Mouse (Mus musculus): ENCODE data around the gene Fnbp1. TPM values are rescaled to one million over a fixed set of nuclear protein-coding genes. Genes with fewer than 3 reads are reported as not detected.
A peak's percentile ranks its signal among the peaks of the same experiment; 100 is the strongest.

Gene Fnbp1
- total RNA-seq, 2 experiments from 2014 or later = 86.5 to 94.8 TPM

DNA sequence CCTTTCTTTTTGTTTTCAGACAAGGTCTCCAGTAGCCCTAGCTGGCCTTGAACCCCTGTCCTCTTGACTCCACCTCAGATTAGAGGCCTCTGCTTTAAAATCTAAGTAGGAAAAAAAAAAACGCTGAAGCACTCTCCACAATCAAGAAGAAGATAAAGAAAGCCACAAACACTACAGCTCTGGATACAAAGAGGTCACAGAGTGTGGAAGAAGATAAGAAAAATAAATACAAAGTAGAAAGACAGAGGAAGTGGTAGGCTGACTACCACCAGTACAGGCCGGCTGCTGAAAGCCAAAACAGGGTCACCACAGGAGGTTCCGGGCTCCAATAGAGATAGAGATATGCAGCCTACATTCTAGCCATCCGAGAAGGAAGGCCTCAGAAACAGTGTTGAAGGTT lies 60.5 kb downstream of the Fnbp1 start:
- intact Hi-C loops (cut with DNase I) = no loop called here
- no peak for DNase-seq (ENCODE audit: low spot score in 2 of 2)

DNA sequence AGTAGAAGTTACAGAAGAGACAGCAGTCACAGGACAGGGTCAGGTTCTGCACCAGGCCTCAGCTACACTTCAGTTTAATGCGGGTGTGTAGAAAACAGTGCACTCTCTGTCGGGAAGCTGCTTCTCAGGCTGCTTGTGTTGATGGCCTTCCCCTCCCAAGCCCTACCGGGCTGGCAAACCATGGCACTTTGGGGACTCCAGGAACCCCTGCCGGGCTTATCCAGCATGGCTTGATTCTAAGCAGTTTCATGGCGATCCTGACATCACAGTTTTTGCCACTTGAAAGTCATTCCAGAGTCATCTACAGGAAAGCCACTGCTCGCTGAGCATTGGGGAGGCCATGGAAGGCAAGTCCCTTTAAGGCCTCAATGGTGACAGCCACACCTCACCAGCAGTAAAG lies 62.7 kb downstream of the Fnbp1 start:
- DNase-seq (ENCODE audit: low spot score in 2 of 2) = no peak
- intact Hi-C loops (cut with DNase I) = no loop called here

DNA sequence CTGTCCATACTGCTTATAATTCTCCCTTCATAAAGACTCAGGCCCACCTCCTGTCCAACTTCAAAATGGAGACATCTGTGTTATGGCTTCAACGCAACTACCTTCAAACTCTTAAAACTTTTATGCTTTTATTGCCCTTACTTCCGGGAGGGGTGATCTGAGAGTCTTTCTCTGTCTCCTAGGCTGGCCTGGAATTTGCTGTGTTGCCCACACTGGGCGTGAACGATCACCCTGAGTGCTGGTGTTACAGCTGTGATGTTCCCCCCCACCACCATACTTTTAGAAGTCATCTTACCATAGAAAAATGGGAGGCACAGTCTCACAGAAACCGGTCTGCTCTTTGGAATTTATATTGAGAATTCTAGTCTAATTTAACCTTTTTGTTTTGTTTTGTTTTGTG lies 64.2 kb downstream of the Fnbp1 start:
- no peak for DNase-seq (ENCODE audit: low spot score in 2 of 2)
- intact Hi-C loops (cut with DNase I) = no loop called here

DNA sequence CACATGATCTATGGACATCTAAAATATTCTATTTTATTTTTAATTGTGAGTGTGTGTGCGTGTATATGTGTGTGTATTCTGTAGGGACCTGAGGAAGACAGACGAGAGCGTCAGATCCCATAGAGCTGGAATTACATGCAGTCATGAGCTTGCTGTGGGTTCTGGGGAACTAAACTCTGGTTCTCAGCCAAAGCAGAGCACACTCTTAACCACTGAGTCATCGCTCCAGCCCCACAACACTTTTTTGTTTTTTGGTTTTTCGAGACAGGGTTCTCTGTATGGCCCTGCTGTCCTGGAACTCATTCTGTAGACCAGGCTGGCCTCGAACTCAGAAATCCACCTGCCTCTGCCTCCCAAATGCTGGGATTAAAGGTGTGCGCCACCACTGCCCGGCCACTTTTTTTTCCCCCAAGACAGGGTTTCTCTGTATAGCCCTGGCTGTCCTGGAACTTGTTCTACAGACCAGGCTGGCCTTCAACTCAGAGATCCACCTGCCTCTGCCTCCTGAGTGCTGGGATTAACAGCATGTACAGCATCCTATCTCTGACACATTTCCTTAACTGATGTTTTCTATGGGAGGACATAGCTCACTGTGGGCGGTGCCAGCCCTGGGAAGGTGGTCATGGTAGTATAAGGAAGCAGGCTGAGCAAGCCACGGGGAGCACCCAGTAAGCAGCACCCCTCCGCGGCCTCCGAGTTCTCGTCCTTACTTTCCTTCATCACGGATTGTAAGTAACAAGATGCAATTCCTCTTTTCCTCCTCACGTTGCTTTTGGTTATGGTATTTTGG lies 65.3 kb downstream of the Fnbp1 start:
- no peak for DNase-seq (ENCODE audit: low spot score in 2 of 2)
- intact Hi-C loops (cut with DNase I) = no loop called here

DNA sequence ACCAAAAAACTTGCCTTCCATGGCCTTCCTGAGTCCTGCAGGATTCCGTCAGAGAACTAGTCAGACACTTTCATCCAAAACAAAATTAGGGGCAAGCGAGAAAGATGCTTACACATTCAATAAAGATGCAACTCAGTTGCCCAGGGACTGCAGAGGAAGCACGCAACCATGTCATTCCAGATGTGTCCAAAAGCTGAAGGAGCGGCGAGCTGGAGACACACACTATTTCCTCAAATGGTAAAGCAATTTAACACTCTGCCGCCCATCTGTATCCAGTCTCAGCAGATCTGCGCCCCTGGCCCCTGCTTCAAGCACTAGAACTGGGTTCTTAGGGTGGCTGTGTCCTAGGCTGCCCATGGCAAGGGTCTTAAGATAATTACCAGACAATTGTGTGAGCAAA lies 66.0 kb downstream of the Fnbp1 start:
- DNase-seq (ENCODE audit: low spot score in 2 of 2) = no peak
- intact Hi-C loops (cut with DNase I) = no loop called here

DNA sequence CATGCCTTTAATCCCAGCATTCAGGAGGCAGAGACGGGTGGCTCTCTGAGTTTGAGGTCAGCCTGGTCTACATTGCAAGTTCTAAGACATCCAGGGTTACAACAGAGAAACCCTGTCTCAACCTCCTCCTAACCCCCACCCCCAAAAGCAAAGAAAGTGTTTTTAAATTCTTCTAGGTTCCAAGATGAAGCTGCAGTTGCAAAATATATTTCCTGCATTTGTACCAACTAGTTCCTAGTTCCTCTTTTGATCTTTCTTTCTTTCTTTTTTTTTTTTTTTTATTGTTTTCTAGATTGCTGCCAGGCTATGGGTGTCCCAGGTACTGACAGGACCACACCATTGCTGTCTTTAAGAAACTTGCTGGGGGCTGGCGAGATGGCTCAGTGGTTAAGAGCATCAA lies 66.6 kb downstream of the Fnbp1 start:
- intact Hi-C loops (cut with DNase I) = no loop called here
- DNase-seq (ENCODE audit: low spot score in 2 of 2) = no peak

DNA sequence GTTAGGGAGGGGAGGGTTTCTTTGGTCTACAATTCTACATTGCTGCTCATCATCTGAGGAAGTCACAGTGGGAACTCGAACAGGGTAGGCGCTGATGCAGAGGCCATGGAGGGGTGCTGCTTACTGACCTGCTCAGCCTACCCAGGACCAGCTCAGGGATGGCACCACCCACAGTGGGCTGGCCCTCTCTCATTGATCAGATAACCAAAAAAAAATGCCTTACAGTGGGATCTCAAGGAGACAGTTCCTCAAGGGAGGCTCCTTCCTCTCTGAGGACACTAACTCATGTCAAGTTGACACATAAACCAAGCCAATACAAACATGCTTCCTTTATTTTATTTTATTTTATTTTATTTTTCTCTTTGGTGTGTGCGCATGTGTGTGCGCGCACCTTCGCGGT lies 72.3 kb downstream of the Fnbp1 start:
- intact Hi-C loops (cut with DNase I) = loop anchor here (5.0 kb wide), 1 partner anchor 42 kb away; no protein-coding TSS in a partner anchor
- no peak for DNase-seq (ENCODE audit: low spot score in 2 of 2)

DNA sequence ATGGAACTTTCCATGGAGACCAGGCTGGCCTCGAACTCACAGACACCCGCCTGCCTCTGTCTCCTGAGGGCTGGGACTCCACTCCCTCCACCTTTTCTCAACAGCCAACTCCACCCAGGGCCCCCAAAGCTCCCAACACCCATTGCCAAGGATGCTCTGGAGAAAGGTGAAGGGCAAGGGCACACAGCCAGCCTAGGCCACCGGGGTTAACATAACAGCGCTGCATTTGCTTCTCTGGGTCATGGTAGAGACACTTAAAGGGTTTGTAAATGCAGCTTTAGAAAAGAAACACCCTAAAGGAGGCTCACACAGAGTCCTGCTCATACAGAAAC lies 72.7 kb downstream of the Fnbp1 start:
- no peak for DNase-seq (ENCODE audit: low spot score in 2 of 2)
- intact Hi-C loops (cut with DNase I) = loop anchor here (5.0 kb wide), 1 partner anchor 42 kb away; no protein-coding TSS in a partner anchor

DNA sequence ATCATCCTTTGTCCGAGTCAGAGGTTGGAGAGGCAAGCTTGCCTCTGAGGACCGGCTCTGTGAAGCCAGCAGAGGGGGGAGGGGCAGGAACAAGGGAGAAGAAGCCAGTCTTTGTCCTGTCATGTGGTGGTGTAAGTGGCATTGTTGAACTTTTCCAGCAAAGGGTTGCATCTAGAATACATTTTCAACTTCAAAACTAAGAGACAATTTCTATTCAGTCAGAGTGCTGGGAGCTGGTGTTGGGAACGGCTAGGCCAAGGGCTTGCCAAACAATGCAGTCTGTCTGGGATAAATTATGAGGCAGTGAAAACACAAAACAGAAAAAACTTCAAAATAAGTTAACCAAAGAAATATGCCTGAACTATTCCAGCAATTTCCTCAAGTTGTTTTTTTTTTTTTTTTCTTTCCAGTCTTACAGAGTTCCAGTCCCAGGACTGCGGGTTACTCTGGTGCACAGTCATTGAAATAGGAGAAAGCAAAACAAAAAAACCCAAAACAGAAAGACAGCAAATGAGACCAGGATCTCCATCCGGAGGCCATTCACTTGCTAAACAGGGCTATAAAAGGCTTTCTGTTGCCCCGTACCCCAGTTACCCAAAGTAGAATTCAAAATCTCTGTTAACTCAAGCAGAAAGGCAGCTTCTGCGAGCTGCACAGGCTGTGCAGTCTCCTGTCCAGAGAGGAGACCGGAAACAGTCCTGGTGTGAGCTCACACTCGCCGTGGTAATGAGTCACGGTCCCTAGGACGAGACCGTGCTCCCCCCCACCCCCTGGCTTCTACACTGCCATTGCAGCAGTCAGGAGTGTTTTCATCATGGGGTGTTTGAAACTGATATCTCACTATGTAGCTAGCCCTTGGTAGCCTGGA lies 73.3 kb downstream of the Fnbp1 start:
- intact Hi-C loops (cut with DNase I) = loop anchor here (5.0 kb wide), 1 partner anchor 41 kb away; no protein-coding TSS in a partner anchor
- no peak for DNase-seq (ENCODE audit: low spot score in 2 of 2)

DNA sequence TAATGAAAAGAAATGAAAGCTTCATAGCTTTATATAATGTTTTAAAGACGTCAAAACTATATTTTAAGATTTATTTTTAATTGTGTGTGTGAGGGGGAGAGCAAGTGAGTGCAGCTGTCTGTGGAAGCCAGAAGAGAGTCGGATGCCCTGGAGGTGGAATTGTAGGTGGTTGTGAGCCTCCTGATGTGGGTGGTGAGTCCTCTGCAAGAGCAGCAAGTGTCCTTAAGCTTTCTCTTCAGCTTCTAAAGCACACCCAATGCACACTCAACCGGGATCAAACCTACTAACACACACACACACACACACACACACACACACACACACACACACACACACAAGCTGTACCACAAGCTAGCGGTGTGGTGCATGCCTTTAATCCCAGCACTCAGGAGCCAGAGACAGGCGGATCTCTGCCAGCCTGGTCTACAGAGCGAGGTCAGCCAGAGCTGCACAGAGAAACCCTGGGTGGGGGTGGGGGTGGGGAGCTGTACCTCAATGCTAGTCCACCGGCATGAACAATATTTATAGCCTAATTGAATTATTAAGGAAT lies 74.0 kb downstream of the Fnbp1 start:
- peak in 1 of 2 experiments; percentile 38 for DNase-seq (ENCODE audit: low spot score in 2 of 2)
- intact Hi-C loops (cut with DNase I) = loop anchor here (5.0 kb wide), 1 partner anchor 40 kb away; no protein-coding TSS in a partner anchor

DNA sequence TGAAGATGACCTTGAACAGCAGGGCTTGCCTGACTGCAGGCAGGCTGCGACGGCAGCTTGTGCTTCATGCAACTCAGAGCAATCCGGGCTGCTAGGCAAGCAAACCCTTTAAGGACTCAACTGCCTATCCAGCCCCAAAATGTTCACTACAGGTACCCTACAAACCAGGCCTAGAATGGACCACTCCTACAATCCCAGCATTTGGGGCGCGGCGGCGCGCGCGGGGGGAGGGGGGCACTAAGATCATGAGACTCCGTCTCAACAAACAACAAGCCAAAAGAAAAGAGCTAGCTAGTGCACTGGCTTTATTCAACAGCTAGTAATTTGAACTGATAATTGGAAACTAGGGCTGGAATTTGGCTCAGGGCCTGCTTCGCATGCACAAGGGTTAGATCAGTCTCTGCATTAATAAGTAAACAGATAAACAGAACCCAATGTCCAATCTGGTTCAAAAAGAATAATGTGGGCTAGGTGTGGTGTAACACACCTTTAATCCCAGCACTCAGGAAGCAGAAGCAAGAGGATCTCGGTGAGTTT lies 74.7 kb downstream of the Fnbp1 start:
- no peak for DNase-seq (ENCODE audit: low spot score in 2 of 2)
- intact Hi-C loops (cut with DNase I) = loop anchor here (5.0 kb wide), 1 partner anchor 40 kb away; no protein-coding TSS in a partner anchor

DNA sequence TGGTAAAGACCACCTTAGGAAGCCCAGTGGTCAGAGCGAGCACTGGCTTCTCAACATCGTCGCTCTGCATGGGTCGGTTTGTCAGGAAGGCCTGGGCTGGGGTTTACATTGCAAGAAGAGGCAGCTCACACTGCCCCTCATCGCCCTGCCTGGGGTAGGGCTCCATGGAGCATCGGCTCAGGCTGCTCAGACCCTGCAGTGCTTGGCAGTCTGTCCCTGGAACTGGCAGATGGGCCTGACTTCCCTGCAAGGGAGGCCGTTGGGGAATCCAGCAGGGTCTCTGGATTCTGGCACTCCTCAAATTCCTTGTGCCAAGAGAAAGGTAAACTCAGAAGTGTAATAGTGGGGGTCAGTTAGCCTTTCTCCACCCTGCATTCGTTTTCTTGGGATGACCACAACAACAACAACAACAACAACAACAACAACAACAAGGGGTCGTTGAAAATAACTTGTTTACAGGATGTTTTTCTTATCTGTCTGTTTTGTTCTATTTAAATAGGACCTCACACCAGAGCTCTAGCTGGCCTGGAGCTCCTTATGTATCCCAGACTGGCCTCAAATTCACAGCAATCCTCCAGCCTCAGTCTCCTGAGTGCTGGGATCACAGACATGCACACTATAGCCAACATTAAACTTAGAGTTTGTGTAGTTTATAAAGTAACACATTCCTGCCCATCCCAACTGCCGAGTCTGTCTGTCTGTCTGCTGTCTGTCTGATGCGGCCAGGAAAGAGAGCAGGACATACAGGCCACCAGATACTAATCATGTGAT lies 75.6 kb downstream of the Fnbp1 start:
- intact Hi-C loops (cut with DNase I) = loop anchor here (1.0 to 5.0 kb wide), 2 partner anchors 39 to 75 kb away; no protein-coding TSS in a partner anchor
- no peak for DNase-seq (ENCODE audit: low spot score in 2 of 2)

DNA sequence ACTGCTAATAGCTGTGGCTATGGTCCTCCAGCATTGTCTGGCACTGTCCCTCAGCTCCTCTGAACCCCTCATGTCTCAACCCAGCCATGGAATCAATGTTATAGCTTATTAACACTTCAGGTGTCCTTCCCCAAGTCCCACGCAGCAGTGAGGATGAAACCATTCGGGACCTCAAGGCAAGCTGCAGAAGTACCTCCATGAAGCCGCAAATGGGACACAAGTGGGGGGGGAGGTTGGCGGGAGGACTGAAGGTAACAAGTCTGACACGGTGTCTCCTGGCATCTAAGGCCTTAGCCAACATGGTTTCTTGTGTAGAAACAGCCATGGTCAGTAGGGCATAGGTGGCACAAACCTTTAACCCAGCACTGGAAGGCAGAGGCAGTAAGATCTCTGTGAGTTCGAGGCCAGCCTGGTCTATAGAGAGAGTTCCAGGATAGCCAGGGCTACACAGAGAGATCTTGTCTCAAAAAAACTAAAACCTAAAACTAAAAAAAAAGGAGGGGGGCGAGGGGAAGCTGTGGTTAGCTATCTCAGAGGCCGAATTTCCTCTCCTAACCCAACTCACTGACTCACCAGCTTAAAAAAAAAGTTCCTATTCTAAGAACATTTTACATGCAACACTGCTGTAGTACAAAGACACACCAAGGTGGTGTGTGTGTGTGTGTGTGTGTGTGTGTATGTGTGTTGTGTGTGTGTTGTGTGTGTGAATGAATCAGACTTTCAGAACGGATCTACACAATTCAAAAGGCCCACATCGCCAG lies 79.8 kb downstream of the Fnbp1 start:
- intact Hi-C loops (cut with DNase I) = no loop called here
- no peak for DNase-seq (ENCODE audit: low spot score in 2 of 2)

DNA sequence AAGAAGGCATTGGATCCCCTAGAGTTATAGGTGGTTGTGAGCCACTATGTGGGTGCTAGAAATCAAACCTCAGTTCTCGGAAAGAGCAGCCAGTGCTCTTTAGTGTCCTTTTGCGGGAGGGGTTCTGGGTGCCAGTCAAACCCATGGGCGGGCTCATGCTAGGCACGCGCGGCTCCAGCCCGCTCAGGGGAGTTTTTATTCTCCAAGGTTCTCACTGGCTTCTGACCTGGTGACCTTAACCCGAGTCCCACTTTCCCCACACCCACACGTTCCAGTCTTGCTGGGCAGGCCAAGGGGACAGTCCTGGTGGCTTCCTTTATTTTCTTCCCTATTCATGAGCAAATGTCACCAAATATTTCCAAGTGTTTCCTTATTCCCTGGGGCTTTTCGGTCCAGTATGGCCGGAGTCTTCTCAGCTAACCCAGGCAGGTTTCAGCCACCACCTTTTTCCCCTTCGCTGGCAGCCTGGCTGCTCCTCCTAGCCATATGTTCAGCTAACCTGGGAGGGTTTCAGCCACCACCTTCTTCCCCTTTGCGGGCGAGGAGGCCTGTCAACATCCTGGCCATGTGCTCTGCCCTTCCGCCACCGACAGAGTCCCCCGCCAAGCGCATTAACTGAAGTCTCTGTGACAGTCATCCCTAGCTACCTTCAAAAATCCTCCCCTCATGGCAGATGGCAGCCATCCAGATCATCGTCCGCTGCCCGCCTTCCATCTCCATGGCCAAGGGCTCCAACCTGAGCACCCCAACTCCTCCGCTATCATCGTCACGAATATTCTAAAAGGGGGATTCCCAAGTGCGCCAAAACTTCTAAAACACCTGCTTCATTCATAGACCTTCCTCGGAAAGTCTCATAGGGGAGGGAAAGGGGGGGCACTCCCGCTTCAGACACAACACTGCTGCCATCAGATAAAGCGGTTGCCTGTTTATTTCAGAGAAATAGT lies 80.7 kb downstream of the Fnbp1 start:
- DNase-seq (ENCODE audit: low spot score in 2 of 2) = no peak
- intact Hi-C loops (cut with DNase I) = no loop called here

DNA sequence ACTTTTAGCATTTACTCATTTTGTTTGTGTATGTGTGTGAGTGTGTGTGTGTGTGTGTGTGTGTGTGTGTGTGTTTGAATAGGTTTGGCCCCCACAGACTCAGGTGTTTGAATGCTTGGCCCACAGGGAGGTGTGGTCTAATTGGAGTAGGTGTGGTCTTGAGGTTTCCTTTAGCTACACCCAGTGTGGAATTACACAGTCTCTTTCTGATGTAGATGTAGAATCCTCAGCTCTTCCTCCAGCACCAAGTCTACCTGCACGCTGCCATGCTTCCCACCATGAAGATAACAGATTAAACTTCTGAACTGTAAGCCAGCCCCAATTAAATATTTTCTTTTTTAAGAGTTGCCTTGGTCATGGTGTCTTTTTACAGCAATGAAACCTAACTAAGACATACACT lies 81.5 kb downstream of the Fnbp1 start:
- intact Hi-C loops (cut with DNase I) = no loop called here
- no peak for DNase-seq (ENCODE audit: low spot score in 2 of 2)

DNA sequence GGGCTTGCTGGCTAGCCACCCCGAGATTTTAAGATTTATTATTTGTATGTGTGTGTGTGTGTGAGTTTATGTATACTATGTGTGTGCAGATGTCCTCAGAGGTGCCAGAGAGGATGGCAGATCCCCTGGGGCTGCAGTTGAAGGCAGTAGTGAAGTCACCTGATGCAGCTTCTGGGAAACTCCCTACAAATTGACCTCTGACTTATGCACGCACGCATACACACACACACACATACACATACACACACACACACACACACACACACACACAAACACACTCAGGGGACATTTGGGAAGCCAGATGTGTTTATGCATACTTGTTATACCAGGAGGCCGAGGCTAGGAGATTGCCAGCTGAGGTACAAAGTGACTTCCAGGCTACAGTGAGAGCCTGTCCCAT lies 83.4 kb downstream of the Fnbp1 start:
- DNase-seq (ENCODE audit: low spot score in 2 of 2) = no peak
- intact Hi-C loops (cut with DNase I) = no loop called here

DNA sequence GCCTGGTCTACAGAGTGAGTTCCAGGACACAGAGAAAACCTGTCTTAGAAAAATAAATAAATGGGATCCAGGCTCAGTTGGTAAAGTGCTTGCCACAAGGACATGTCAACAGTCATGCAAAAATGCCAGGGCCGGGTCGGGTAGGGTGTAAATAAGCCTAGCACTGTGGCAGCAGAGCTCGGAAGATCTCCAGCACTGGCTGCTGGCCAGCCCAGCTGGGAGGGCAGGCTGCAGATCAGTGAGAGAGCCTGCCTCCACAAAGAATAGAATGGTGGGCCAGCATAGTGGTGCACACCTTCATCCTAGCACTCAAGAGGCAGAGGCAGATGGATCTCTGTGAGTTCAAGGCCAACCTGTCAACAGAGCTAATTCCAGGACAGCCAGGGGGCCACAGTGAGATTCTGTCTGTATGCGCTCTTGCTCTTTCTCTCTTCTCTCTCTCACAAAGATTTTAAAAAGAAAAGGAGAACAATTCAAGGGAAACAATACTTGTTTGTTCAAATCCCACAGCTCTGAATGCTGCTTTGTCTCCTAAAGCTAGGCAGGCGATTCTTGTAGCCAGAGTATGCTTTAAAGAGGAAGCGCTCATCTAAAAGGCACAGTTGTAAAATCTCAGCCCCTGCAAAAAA lies 84.1 kb downstream of the Fnbp1 start:
- intact Hi-C loops (cut with DNase I) = no loop called here
- DNase-seq (ENCODE audit: low spot score in 2 of 2) = no peak

All from left cerebral cortex, postnatal 36 days (tissue).